In the genomic region with DNA sequence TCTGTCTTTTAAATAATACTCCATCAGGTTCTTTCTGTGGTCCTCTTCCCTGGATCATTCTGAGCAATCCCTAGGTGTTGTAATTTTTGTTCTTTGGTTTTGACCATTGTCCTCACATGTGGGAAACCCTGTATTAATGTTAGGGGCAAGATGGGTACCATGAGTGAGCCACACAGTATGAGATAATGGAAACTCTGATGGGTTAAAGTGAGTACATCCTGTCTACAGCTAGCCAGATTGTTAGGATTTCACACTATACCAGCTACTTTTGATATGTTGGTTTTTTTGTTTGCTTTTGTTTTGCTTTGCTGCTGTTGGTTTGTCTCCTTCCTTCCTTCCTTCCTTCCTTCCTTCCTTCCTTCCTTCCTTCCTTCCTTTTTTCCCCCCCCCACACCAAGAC, we compare ENCODE assay signal across 34 mouse cellular contexts.
"Had no signal": no experiment of that assay in that cellular context is flagged by ENCODE, and none has a peak within 500 bp of the region (broad histone marks: within the 10 kb centered on the region; RNA-seq: fewer than 3 reads in every experiment).

No protein-coding gene starts in this region.

- H3K4me3 ChIP-seq: heart, embryonic 12.5 days; heart, embryonic 13.5 days; heart, embryonic 15.5 days; hindbrain, embryonic 10.5 days; hindbrain, embryonic 12.5 days; hindbrain, embryonic 13.5 days; hindbrain, embryonic 15.5 days; intestine, embryonic 15.5 days; kidney, embryonic 15.5 days; layer of hippocampus, adult 2 months; left cerebral cortex, adult 2 months had no signal

- H3K9ac ChIP-seq: heart, embryonic 12.5 days; heart, embryonic 13.5 days; heart, embryonic 15.5 days; hindbrain, embryonic 12.5 days; hindbrain, embryonic 13.5 days; hindbrain, embryonic 14.5 days; hindbrain, embryonic 15.5 days; intestine, embryonic 15.5 days; kidney, embryonic 15.5 days had no signal

- H3K4me2 ChIP-seq: heart, embryonic 11.5 days; heart, embryonic 12.5 days; heart, embryonic 13.5 days; heart, embryonic 15.5 days; hindbrain, embryonic 12.5 days; hindbrain, embryonic 13.5 days; hindbrain, embryonic 14.5 days; hindbrain, embryonic 15.5 days; intestine, embryonic 15.5 days; kidney, embryonic 15.5 days had no signal

- ATAC-seq: hindbrain, embryonic 16.5 days; hindbrain, postnatal 0 days; inflammation-experienced regulatory T-cells, adult 6 months; intestine, embryonic 15.5 days; intestine, embryonic 16.5 days; intestine, postnatal 0 days had no signal

- H3K4me1 ChIP-seq: heart, embryonic 12.5 days; heart, embryonic 13.5 days; heart, embryonic 15.5 days; hindbrain, embryonic 10.5 days; hindbrain, embryonic 12.5 days; hindbrain, embryonic 13.5 days; hindbrain, embryonic 15.5 days; intestine, embryonic 15.5 days; kidney, embryonic 15.5 days had no signal

- H3K27ac ChIP-seq: heart, embryonic 13.5 days; heart, embryonic 15.5 days; hindbrain, embryonic 10.5 days; hindbrain, embryonic 12.5 days; hindbrain, embryonic 13.5 days; hindbrain, embryonic 14.5 days; hindbrain, embryonic 15.5 days; hindbrain, postnatal 0 days; intestine, embryonic 15.5 days; kidney, embryonic 15.5 days; kidney, postnatal 0 days; left cerebral cortex, adult 2 months had no signal

- DNase-seq: heart, postnatal 10 days; heart, postnatal 14 days; heart, postnatal 36 days; heart, postnatal 4 days; kidney, adult 18-20 months; kidney, adult 2 months; kidney, adult 8-10 months; kidney, adult 9 months; kidney, postnatal 10 days; kidney, postnatal 14 days; kidney, postnatal 25 days; kidney, postnatal 36 days; kidney, postnatal 4 days; layer of hippocampus, adult 9-11 months; layer of hippocampus, postnatal 36 days had no signal

- H3K27me3 ChIP-seq: heart, embryonic 12.5 days; heart, embryonic 13.5 days; heart, embryonic 15.5 days; hindbrain, embryonic 12.5 days; hindbrain, embryonic 13.5 days; hindbrain, embryonic 15.5 days; intestine, embryonic 15.5 days; kidney, embryonic 15.5 days had no signal

- H3K36me3 ChIP-seq: intestine, embryonic 15.5 days had no signal

- H3K9me3 ChIP-seq: heart, embryonic 12.5 days; heart, embryonic 13.5 days; heart, embryonic 15.5 days; hindbrain, embryonic 10.5 days; hindbrain, embryonic 12.5 days; hindbrain, embryonic 13.5 days; hindbrain, embryonic 15.5 days; intestine, embryonic 15.5 days; kidney, embryonic 15.5 days had no signal
